Mouse (Mus musculus): ENCODE results near the gene Mcoln2.
"Not testable (repeated sequence)": the region's sequence is repeated elsewhere in the genome, so short reads cannot be mapped to it uniquely, and the experiment has no call there.

Mcoln2 gene

DNA sequence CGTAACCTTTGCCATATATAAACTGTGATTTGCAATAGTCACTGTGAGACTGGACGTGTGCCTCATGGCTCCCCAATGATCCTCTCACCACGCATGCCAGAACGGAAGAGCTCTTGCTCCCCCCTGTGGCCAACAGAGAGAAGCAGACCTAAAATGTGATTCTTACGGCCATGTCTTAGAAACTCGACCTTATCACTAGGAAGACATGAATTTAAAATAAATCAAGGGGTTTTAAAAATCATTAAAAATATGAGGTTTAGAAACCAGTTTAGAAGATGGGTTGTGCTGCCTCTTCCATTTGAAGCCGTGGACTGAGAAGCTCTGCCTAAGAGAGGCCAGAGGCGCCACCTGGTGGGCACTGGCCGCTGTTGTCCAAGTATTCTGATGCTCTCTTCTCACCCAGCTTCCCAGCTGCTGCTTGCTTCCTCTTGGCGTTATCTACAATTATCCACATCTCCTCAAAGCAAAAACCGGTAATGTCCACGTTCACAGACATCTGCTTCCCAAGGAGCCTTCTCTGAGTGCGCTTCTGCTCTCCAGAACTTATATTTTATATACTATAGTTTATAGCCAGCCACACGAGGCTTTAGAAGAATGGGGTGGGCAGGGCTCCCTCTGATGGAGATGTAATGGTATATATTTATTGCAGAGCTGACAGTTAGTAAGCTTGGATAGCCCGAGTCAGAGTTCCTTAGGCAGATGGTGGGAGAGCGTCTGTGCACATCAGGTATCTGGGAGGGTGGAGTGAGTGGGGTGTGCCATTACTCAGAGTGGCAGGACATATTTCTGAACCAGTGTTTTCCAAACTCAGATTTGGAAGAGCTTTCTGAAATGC, 28.3 kb downstream of the Mcoln2 start:
- in situ Hi-C loops (cut with MboI; ENCODE audit: unreplicated experiment in 2 of 2): loop anchor here (5.0 to 25.0 kb wide), 8 partner anchors 73 to 766 kb away; partner anchors contain the start of genes Wdr63 (in 2 of the 2), 2410004B18Rik (in 1 of the 2), Rpf1 (in 1 of the 2) and Znhit6 (in 1 of the 2)

DNA sequence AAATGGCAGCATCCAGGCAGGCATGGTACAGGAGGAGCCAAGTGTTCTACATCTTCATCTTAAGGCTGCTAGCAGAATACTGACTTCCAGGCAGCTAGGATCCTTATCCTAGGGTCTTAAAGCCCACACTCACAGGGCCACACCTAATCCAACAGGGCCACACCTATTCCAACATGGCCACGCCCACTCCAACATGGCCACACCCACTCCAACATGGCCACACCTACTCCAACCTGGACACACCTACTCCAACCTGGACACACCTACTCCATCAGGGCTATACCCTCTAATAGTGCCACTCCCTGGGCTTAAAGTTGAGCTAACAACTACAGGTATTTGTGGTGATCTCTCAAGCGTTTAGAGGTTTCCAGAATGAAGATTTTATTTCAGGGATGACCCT, 30.7 kb downstream of the Mcoln2 start:
- in situ Hi-C loops (cut with MboI; ENCODE audit: unreplicated experiment in 2 of 2): loop anchor here (5.0 to 25.0 kb wide), 11 partner anchors 102 to 768 kb away; partner anchors contain the start of genes Rpf1 (in 1 of the 2) and Znhit6 (in 1 of the 2)

DNA sequence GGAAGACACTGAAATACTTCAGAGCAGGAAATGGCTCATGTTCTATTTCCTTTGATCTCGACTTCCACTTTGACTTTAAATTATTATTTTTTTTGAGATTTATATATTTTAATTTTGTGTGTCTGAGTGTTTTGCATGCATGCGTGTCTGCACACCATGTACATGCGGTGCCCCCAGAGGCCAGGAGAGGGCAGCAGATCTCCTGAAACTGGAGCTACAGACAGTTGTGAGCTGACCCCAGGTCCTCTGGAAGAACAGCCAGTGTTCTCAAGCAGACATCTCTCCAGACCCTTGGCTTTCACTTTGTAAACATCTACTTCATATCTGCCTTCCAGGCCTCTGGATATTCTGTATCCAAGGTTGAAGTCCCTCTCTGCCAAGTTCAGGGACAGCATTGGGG, 31.4 kb downstream of the Mcoln2 start:
- in situ Hi-C loops (cut with MboI; ENCODE audit: unreplicated experiment in 2 of 2): loop anchor here (5.0 to 25.0 kb wide), 11 partner anchors 101 to 769 kb away; partner anchors contain the start of genes Rpf1 (in 1 of the 2) and Znhit6 (in 1 of the 2)

DNA sequence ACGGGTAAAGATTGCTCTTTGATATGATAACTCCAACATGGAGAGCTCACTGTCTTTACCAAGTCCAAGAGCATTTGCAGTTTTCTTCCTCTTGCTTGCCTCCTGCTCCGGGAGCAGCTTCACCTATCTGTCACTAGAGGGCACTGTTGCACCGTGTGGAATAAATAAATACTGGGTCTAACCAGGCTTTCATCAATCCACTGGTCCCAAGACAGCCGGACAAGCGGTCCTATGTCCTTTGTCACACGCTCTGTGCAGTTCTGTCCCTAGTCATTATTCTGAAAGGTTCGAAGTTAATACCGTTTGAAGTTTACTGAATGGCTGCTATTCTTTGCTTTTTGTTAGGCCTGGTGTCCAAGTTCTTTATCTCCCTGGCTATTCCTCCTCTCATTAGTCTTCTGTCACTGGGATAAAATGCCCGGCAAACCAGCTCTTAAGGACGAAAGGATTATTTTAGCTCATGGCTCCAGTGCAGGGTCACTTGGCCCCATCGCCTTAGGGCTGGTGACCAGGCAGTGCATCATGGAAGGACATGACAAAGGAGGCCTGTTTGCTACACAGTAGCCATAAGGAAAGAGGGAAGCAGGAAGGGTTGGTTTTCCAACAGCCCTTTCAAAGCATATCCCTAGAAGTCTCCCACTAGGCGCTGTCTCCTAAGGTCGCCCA, 35.5 kb downstream of the Mcoln2 start:
- in situ Hi-C loops (cut with MboI; ENCODE audit: unreplicated experiment in 2 of 2): loop anchor here (5.0 to 25.0 kb wide), 11 partner anchors 97 to 773 kb away; partner anchors contain the start of genes Rpf1 (in 1 of the 2) and Znhit6 (in 1 of the 2)

DNA sequence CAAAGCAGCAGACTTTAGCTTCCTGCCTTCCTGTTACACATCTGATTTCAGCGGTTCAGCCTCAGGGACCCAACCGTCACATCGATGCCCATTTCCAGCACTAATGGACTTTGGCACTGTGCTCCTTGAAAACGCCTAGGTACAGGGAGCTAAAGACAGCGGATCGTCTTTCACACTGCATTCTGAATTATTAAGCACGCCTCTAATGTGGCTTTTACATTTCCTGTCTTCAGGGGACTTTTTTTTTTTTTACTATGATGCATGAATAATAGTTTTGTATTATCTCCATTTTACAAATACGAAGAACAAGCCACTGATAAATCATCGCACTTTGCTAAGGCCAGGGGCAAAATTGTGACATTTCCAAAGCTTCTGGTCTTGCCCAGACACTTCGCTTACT, 36.4 kb downstream of the Mcoln2 start:
- in situ Hi-C loops (cut with MboI; ENCODE audit: unreplicated experiment in 2 of 2): loop anchor here (10.0 to 25.0 kb wide), 8 partner anchors 326 to 774 kb away; partner anchors contain the start of genes Rpf1 (in 1 of the 2) and Znhit6 (in 1 of the 2)

DNA sequence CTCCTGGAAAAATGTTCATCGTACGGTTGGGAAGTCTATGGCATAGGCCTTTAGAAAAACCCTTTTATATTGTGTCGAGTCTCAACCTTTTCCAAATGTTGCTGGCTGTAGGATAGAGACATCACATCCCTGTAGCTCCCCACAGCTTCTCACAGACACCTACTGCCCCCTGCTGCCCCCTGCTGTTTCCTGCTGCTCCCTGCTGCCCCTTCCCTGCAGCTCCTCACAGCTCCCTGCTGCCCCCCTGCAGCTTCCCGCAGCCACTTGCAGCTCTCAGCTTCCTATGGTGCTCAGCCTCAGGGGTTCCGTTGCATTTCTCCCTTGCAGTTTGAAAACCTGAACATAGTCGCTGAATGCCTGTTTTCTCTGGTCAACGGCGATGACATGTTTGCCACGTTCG, 40.3 kb downstream of the Mcoln2 start:
- in situ Hi-C loops (cut with MboI; ENCODE audit: unreplicated experiment in 2 of 2): loop anchor here (10.0 to 25.0 kb wide), 8 partner anchors 322 to 778 kb away; partner anchors contain the start of genes Rpf1 (in 1 of the 2) and Znhit6 (in 1 of the 2)

DNA sequence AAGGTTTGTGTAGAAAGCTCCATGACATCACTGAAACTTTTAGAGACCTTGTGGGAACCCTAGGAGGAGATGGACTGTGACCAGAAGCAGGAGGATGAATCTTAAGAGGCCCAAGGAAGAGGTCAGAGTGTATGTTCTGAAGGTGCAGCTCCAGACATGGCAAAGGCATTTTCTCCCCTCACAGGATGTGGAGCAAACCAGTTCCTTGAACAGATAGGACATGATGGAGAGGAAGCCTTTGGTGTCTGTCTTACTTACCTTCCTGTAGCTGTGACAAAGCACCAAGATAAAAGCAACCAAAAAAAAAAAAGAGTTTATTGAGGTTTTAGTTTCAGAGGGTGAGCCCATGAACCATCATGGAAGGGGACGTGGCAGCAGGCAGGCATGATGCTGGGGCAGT, 42.9 kb downstream of the Mcoln2 start:
- in situ Hi-C loops (cut with MboI; ENCODE audit: unreplicated experiment in 2 of 2): loop anchor here (25.0 kb wide), 4 partner anchors 320 to 780 kb away; partner anchors contain the start of genes Rpf1 (in 1 of the 2) and Znhit6 (in 1 of the 2)

DNA sequence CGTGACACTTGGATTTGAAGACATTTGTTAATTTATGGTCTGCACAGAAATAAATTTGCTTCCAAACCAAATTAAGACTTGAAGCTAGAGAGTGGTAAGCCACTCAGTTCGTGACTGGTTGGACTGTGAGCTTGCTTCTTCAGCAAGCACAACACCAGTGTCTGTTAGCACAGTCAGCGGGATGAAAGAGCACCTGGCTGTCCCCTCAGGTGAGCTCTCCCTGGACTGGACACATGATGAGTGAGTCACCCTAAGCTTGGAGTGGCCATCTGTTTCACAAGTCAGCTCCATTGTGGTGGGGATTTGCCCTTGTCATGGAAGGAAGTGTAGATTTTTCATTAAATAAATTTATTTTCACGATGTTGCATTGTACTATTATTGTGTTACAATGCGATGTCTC, 45.5 kb downstream of the Mcoln2 start:
- in situ Hi-C loops (cut with MboI; ENCODE audit: unreplicated experiment in 2 of 2): loop anchor here (25.0 kb wide), 4 partner anchors 317 to 783 kb away; partner anchors contain the start of genes Rpf1 (in 1 of the 2) and Znhit6 (in 1 of the 2)

DNA sequence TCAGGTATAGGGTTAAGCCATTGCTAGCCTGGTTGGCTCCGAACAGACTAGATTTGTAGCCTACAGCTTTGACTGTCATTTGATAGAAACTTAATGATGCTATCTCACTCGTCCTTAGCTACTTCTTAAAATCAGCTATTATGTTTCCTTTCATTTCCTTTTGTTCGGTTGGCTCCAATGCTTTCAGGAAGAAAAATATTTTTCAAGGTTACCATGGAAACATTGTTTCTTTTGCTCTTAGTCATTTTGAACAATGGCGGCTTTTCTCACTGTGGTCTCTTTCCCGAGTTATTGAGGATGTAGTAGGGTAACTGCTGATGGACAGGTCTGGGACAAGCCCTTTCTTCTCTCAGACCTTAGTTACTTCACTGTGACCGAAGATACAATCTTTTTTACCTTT, 46.7 kb downstream of the Mcoln2 start:
- in situ Hi-C loops (cut with MboI; ENCODE audit: unreplicated experiment in 2 of 2): loop anchor here (25.0 kb wide), 4 partner anchors 316 to 784 kb away; partner anchors contain the start of genes Rpf1 (in 1 of the 2) and Znhit6 (in 1 of the 2)

DNA sequence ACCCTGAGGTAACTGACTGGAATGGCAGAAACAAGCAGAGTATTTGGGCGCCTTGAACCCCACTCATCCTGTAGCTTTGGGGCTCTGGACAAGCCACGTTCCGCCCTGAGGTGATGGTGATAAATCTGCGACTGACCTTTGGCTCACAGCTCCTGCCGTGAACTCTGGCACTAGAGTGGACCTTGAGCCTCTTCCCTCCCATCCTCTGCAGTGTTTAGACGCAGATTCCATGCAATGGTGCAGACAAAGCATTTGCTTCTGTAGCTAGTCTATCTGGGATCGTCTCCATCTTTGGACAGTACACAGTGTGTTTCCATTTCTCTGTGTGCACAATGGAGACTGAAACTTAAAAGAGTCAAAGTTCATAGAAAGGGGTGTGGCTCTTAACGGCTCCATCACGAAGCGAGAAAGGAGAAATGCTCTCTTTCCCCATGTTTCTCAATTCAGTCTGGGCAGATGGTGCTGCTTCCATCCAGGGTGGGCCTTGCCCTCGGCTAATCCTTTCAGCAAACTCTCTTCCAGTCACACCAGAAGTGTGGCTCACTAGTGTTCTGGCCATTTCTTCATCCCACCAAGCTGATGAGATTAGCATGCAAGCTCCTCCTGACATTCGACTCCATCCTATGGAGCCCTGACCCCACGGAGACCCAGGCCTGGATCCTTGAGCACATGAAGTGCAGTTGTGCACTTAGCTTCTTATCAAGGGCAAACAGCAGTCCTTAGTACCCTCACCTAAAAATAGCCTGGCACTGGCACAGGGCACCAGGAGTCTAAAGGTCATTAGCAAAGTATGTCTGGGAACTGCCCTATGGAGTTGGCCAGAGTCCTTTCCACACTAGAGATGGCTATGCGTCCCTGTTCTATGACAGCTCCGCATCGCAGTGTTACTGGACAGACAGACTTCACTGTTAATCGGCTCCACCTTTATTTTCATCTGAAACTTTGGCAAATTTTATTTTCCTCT, 47.4 kb downstream of the Mcoln2 start:
- in situ Hi-C loops (cut with MboI; ENCODE audit: unreplicated experiment in 2 of 2): loop anchor here (25.0 kb wide), 4 partner anchors 315 to 785 kb away; partner anchors contain the start of genes Rpf1 (in 1 of the 2) and Znhit6 (in 1 of the 2)

DNA sequence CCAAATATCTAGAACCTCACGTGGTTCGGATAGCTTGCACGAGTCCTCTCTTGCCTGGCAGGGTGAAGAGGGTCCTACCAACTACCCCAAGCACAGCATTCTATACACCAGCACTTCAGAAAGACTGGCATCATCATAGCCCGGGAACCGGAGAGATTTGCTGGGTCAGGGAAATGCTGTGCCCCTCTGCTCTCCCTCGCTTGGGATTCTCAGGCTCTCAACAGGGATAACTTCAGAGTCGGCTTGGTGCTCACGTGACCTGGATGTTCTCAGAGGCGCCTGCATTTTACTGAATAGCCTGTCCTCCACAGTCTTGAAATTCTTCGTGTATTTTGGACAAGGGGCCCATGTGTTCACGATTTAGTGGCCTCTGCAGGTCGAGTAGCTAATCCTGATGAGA, 48.2 kb downstream of the Mcoln2 start:
- in situ Hi-C loops (cut with MboI; ENCODE audit: unreplicated experiment in 2 of 2): loop anchor here (25.0 kb wide), 4 partner anchors 315 to 785 kb away; partner anchors contain the start of genes Rpf1 (in 1 of the 2) and Znhit6 (in 1 of the 2)

DNA sequence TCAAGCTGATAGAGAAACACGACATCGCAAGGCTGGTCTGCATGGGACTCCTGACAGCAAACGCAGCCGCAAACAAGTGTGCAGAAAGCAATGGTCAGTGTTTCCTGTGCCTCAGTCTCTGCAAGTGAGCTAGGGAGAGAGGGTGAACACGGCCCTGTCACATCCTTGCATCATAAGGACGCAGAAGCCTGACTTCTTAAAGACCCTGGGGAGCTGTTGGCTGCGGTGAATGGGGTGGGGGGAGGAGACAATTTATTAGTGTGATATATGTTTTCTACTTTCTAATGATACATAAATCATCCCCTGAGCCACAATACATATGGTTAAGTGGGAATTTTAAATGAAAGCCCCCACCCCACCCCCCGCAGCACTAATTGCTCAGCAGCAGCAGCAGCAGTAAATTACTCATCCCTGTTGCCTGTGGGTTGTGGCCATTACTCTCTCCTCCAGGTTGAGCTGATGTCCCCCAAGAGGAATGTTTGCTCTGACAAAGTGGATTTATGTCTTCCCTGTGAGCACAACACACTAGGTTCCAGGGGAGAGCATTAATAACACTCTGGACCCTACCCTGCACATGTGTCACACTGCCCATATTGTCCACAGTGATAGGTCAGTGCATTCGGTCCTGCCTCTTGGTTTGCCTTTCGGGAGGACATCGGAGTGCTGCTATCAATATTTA, 49.3 kb downstream of the Mcoln2 start:
- in situ Hi-C loops (cut with MboI; ENCODE audit: unreplicated experiment in 2 of 2): loop anchor here (25.0 kb wide), 4 partner anchors 313 to 787 kb away; partner anchors contain the start of genes Rpf1 (in 1 of the 2) and Znhit6 (in 1 of the 2)

DNA sequence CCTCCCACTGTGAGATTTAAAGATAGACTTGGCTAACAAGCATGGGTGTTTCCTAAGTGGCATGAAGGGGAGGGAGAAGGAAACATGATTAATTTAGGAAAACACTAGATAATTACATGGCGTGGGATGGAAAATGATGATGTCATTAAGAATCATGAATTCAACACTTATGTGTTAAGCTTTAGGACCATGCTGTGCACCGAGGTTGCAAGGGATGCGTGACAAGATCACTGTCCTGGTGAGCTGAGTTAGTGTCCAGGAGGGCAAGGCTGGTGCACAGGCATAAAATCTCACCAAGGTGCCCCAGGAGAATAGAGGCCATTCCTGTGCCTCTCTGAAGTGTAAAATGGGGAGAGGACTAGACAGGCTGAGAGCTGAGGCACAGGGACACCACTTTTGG, 49.9 kb downstream of the Mcoln2 start:
- in situ Hi-C loops (cut with MboI; ENCODE audit: unreplicated experiment in 2 of 2): loop anchor here (25.0 kb wide), 4 partner anchors 313 to 787 kb away; partner anchors contain the start of genes Rpf1 (in 1 of the 2) and Znhit6 (in 1 of the 2)

DNA sequence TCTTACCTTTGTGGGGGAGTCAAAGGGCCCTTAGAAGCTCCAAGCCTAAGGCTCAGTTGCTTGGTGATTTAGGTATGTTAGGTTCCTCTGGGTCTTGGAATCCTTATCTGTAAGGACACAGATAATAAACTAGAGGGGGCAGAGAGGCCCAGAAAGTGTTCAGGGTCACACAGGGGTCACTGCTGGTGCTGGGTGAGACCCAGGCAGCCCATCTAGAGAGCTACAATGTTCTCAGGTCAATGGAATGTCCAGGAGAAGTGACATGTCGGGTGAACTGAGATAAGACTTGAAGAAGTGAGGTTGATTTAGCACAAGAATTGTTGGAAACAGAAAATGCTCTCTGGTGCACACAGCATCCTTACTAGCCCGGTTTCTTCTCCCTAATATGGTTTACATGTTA, 54.7 kb downstream of the Mcoln2 start:
- in situ Hi-C loops (cut with MboI; ENCODE audit: unreplicated experiment in 2 of 2): no loop called here

DNA sequence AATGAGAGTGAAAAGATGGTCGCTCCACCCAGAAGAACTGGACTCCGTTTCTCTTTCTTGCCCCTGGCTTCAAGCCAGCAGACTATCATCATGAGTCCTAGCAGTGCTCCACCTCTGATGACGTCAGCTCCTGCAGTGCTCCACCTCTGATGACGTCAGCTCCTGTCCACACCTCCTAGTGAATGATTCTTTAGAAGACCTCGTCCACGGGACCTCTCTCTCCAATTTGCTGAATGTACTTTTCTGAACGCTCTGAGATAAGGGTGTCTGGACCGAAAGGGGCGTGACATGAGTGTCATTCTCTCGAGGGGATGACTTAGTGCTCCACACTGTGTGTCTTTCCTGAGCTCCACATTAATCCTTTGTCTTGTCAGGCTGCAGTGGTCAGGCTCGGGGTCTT, 55.7 kb downstream of the Mcoln2 start:
- in situ Hi-C loops (cut with MboI; ENCODE audit: unreplicated experiment in 2 of 2): no loop called here

DNA sequence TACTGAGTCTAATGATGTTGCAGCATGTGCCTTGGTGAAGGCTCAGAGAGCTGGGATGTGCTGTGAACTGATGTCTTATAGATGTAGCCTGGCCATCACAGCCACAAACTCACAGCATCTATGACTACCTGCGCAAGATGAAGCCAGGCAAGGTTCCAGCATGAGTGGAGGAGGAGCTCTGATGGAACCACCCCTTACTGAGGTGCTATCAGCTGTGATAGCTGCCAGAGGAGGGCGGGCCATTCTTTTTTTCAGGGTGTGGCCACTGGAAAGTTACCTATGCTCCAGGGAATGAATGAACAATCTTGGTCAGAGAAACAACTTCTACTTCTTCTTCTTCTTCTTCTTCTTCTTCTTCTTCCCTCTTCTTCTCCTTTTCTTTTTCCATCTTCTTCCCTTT, 57.0 kb downstream of the Mcoln2 start:
- in situ Hi-C loops (cut with MboI; ENCODE audit: unreplicated experiment in 2 of 2): no loop called here

DNA sequence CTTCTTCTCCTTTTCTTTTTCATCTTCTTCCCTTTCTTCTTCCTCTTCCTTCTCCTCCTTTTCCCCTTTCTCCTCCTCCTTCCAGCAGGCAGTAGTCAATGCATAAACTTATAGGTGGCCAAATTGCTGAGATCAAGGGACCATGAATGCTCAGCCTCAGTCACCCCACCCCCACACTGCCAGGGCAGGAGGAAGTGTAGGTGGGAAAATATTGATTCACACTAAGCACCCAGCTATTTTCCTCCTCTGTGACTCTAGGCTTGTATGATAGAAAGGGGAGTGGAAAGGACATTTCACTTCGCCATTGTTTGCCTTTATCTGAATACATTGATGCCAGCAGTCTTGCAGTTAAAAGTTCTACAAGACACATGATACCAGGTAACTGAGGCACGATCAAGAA, 57.8 kb downstream of the Mcoln2 start:
- in situ Hi-C loops (cut with MboI; ENCODE audit: unreplicated experiment in 2 of 2): no loop called here

DNA sequence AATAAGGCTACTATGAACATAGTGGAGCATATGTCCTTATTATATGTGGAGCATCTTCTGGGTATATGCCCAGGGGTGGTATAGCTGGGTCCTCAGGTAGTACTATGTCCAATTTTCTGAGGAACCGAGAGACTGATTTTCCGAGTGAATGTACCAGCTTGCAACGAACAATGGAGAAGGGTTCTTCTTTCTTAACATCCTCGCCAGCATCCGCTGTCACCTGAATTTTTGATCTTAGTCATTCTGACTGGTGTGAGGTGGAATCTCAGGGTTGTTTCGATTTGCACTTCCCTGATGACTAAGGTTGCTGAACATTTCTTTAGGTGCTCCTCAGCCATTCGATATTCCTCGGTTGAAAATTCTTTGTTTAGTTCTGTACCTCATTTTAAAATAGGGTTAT, 60.1 kb downstream of the Mcoln2 start:
- in situ Hi-C loops (cut with MboI; ENCODE audit: unreplicated experiment in 2 of 2): not testable (repeated sequence)
